Mouse (Mus musculus) forebrain, postnatal 0 days (tissue): ENCODE measurements around the gene Sel1l3. TPM values are rescaled to one million over a fixed set of nuclear protein-coding genes. Genes with fewer than 3 reads are reported as not detected.

ENCODE experiments used
- ATAC-seq: fragments of 200-750 bp; cut with Nextera tagmentation; 2 replicates; pipeline ENCODE4 v1.8.0; 2017; ENCODE audit warnings: mild to moderate bottlenecking, moderate library complexity
- DNase-seq: peaks from one replicate; pipeline ENCODE4 v3.0.0-alpha.2; 2015
- H3K27ac ChIP-seq: fragments of 300-500 bp; sonication (generic); 2 replicates; pipeline ENCODE4 v1.5.1; 2014; ENCODE audit warnings: low read depth, mild to moderate bottlenecking, antibody characterized with exemption, low read length, moderate library complexity, mixed read lengths
- H3K27me3 ChIP-seq: fragments of 300-500 bp; sonication (generic); 2 replicates; pipeline ENCODE4 v1.6.1; 2014; ENCODE audit warnings: mild to moderate bottlenecking, low read length, mixed read lengths; ENCODE audit not compliant: insufficient read depth
- H3K36me3 ChIP-seq: fragments of 300-500 bp; sonication (generic); 2 replicates; pipeline ENCODE4 v1.6.1; 2014; ENCODE audit warnings: mild to moderate bottlenecking, moderate library complexity; ENCODE audit not compliant: insufficient read depth
- H3K4me1 ChIP-seq: fragments of 300-500 bp; sonication (generic); 2 replicates; pipeline ENCODE4 v1.6.1; 2014; ENCODE audit warnings: antibody characterized with exemption; ENCODE audit not compliant: insufficient read depth
- H3K4me2 ChIP-seq: fragments of 300-500 bp; sonication (generic); 2 replicates; pipeline ENCODE4 v1.6.1; 2014; ENCODE audit warnings: low read depth, mild to moderate bottlenecking, moderate library complexity
- H3K4me3 ChIP-seq: fragments of 300-500 bp; sonication (generic); 2 replicates; pipeline ENCODE4 v1.5.1; 2014; ENCODE audit warnings: low read depth, low read length, mixed read lengths
- H3K9ac ChIP-seq: fragments of 300-500 bp; sonication (generic); 2 replicates; pipeline ENCODE4 v1.6.1; 2014; ENCODE audit warnings: mild to moderate bottlenecking
- H3K9me3 ChIP-seq: fragments of 300-500 bp; sonication (generic); 2 replicates; pipeline ENCODE4 v1.6.1; 2016; ENCODE audit warnings: low read length
- CTCF ChIP-seq: sonication (generic); IDR thresholded peaks from 2 replicates; pipeline ENCODE4 v1.5.1; 2016; ENCODE audit warnings: antibody characterized with exemption, control low read depth, low read depth
- WGBS: fragments of 180-500 bp; shearing (Covaris S2); extraction: QIAGEN DNeasy Blood & Tissue Kit; methylation state at CpG from one replicate; pipeline ENCODE4 v1.1.7; 2014; 5-methylcytosine and 5-hydroxymethylcytosine counted together
- polyA plus RNA-seq: library from polyadenylated mRNA; unstranded; fragments of >200 nt; fragmentation: Nextera tagmentation; extraction: Ambion mirVana; gene quantifications from 2 replicates; pipeline ENCODE4 v1.2.1, GENCODE M21; 2015
- total RNA-seq: library from RNA; depleted of rRNA; stranded (reverse); fragments of >200 nt; gene quantifications from 2 replicates; pipeline ENCODE4 v1.2.3, GENCODE M21; 2014

Sel1l3 gene
- total and polyA plus RNA-seq, 2 experiments from 2014 or later, result 6.2 to 28.8 TPM

DNA sequence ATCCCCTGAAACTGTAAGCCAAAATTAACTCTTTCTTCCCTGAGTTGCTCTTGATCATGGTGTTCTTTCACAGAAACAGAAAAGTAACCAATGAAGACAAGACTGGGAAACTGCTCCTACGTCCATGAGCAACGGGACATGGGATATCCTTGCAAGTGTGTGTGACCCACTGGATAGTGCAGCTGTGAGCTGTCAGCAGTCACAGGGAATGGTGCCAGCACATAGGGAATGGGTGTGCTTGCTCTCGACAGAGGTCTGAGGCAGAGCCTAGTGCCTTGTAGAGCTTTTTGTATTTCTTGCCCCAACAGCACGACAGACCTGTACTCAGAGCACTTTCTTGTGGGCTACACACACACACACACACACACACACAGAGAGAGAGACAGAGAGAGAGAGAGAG lies 107.6 kb downstream of the Sel1l3 start:
- DNase-seq, result no peak

DNA sequence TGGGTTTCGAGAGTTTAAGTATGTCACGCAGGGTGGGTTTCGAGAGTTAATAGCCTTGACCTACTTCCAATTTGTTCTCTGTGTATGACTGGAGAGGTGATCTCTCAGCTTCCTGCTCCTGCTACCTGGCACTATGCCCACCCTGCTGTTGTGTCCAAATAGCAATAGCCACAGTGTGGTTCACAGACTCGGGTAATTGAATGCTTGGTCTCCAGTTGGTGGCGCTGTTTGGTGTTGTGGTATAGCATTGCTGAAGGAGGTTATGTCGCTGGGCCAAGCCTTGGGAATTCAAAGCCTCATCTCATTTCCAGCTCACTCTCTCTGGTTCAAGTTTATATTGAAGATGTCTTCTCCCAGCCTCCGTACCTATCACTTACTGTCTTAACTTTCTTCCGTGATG lies 108.0 kb downstream of the Sel1l3 start:
- Histone ChIP-seq H3K36me3 (no peaks in the 10 kb centered on the region; the same call in 1 of the 2 replicates), H3K27me3 (no peaks in the 10 kb centered on the region), H3K4me3 (no peak overlapping the region), H3K27ac (no peak overlapping the region), H3K4me1 (no peaks in the 10 kb centered on the region), H3K9me3 (no peaks in the 10 kb centered on the region), H3K9ac (no peak overlapping the region), H3K4me2 (no peak overlapping the region)
- WGBS, result 67% methylated on average over 8 of the region's 8 CpGs
- peak; percentile 21; the same call in 1 of the 2 replicates for ATAC-seq
- TF ChIP-seq CTCF, result no peak
- peak; percentile 42 for DNase-seq

More for the DNA sequence above, 107.6 kb downstream of the Sel1l3 start:
- Histone ChIP-seq H3K27me3 (no peaks in the 10 kb centered on the region), H3K9me3 (no peaks in the 10 kb centered on the region), H3K9ac (no peak overlapping the region), H3K4me2 (no peak overlapping the region), H3K4me1 (no peaks in the 10 kb centered on the region), H3K4me3 (no peak overlapping the region), H3K36me3 (no peaks in the 10 kb centered on the region; the same call in 1 of the 2 replicates), H3K27ac (no peak overlapping the region)
- 71% methylated on average over 4 of the region's 4 CpGs for WGBS
- ATAC-seq, result no peak
- TF ChIP-seq CTCF, result no peak

DNA sequence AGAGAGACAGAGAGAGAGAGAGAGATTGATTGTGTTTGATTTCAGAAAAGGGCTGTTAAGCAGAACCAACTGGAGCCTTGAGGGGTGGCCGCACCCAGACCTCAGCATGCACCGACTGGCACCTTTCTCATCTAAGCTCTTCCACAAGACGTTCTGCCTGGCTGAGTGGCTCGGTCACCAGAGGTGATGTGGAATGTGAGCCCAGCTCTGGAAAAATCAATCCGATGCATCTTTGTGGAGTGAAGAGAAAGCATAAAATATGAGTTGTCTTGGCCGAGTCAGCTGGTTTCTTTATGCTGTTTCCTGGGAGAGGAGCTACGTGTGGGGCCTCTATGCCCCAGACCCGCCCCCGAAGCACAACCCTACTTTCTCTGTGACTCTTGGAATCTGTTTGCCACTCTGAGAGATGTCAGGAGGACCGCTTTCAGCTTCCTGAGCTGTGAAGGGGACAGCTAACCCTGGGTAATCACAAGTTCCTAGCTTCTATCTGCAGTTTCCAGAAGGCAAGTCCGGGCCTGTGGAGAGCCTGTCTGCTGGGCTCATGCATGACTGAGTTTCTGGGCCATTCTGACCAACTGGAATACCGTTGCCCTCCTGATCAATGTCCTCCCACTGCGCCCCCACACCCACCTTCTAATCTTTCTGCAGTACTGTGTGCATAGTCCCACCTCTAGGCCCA lies 109.4 kb downstream of the Sel1l3 start:
- TF ChIP-seq CTCF, result no peak
- ATAC-seq (no peak), DNase-seq (no peak)
- Histone ChIP-seq H3K27me3 (no peaks in the 10 kb centered on the region), H3K9ac (no peak overlapping the region), H3K4me3 (no peak overlapping the region), H3K4me2 (no peak overlapping the region), H3K36me3 (no peaks in the 10 kb centered on the region; the same call in 1 of the 2 replicates), H3K27ac (no peak overlapping the region), H3K4me1 (no peaks in the 10 kb centered on the region), H3K9me3 (no peaks in the 10 kb centered on the region)
- 84% methylated on average over 13 of the region's 13 CpGs for WGBS

DNA sequence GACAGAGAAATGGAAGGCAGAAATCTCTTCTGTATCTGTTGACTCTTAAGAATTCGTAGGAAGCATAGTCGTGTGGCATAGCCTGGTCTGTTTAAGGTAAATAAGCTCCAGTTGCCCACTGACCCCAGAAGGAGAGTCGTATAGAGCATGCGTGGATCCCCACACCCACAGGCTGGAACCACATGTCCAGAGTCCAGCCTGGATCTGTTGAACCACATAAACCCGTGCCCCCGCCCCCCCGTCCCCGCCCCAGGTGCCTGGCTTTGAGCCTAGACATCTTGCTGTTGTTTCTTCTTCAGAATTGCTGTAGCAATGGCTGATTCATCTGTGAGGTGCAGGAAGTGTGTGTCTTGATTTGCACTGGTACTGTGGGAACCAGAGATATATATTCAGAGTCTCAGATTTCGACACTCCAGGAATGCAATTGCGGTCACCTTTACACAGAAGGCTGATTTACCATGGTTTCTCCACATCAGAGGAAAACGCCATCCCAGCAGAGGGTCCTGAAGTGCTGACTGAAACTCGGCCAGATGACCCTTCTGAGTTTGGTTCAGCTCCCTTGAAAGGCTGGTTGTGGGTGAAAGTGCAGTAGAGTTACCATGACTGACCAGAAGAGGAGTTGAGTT lies 111.8 kb downstream of the Sel1l3 start:
- 85% methylated on average over 12 of the region's 12 CpGs for WGBS
- Histone ChIP-seq H3K36me3 (no peaks in the 10 kb centered on the region), H3K4me3 (no peak overlapping the region), H3K9ac (no peak overlapping the region), H3K4me2 (no peak overlapping the region), H3K27me3 (no peaks in the 10 kb centered on the region), H3K9me3 (no peaks in the 10 kb centered on the region), H3K4me1 (no peaks in the 10 kb centered on the region), H3K27ac (no peak overlapping the region)
- DNase-seq (no peak), ATAC-seq (no peak)
- no peak for TF ChIP-seq CTCF

DNA sequence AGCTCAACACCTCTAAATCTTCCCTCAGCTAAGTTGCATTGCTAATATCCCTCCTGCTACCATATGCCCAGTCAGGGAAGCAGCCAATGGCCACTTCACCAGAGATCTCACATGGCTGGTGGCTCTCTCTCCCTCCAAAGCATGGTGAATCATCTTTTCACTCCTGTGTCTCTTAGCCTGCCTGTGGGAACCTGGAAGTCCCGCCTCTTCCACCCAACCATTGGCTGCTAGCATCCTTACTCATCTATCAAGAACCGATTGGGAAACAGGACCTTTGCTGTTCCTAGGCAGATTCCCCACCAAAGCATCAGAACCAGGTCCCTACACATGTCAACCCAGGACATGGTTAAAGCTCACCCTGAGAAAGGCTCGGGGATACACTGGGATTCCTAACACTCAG lies 122.4 kb downstream of the Sel1l3 start:
- Histone ChIP-seq H3K4me2 (no peak overlapping the region), H3K9me3 (no peaks in the 10 kb centered on the region), H3K9ac (no peak overlapping the region), H3K4me3 (no peak overlapping the region), H3K36me3 (no peaks in the 10 kb centered on the region), H3K27me3 (no peaks in the 10 kb centered on the region), H3K4me1 (no peaks in the 10 kb centered on the region), H3K27ac (no peak overlapping the region)
- WGBS, result 74% methylated on average over 3 of the region's 3 CpGs
- TF ChIP-seq CTCF, result no peak
- no peak for ATAC-seq
- DNase-seq, result no peak

DNA sequence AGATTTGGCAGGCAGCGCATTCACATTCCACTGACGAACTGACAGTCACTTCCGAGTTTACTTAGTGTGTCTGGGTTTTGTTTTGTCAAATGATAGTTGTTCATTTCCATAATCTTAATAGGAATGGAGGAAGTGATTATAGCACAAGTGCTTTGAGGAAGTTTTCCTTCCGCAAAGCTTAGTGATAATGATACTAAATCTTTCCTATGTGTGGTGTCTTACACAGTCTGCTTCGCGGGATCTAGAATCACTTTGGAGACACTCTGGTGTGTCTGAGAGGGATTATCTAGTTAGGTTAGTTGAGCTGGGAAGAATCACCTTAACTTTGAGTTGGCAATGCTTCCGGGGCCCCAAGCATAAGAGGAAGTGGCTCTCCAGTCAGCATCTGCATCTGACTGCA lies 126.3 kb downstream of the Sel1l3 start:
- no peaks in the 10 kb centered on the region for H3K27me3 ChIP-seq
- ATAC-seq (no peak), DNase-seq (no peak)
- WGBS, result 83% methylated on average over 7 of the region's 7 CpGs
- H3K9me3 ChIP-seq, result no peaks in the 10 kb centered on the region
- H3K4me1 ChIP-seq, result no peaks in the 10 kb centered on the region
- no peaks in the 10 kb centered on the region for H3K36me3 ChIP-seq
- H3K4me2 ChIP-seq, result no peak overlapping the region
- no peak for TF ChIP-seq CTCF
- no peak overlapping the region for H3K4me3 ChIP-seq
- H3K9ac ChIP-seq, result no peak overlapping the region
- no peak overlapping the region for H3K27ac ChIP-seq

DNA sequence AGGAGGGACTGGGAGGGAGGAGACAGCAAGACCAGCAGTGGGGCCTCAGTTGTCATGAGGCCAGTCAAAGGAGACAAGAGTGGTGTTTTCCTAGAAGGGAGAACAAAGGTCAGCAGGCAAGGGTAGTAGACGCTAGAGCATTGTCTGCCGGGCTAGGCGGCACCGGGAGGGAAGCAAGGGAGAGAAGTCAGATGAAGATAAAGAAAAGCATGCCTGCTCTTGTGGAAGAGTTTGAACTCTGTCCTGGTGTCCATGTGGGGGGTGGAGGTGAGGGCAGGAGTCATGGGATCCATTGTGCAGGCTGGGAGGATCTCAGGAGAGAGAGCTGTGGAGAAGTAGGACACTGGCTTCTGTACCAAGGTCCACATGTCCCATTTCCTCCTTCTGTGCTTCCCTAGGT lies 135.3 kb downstream of the Sel1l3 start:
- Histone ChIP-seq H3K27me3 (no peaks in the 10 kb centered on the region), H3K4me1 (no peaks in the 10 kb centered on the region), H3K9me3 (no peaks in the 10 kb centered on the region), H3K9ac (no peak overlapping the region), H3K4me2 (no peak overlapping the region), H3K27ac (no peak overlapping the region), H3K4me3 (no peak overlapping the region), H3K36me3 (no peaks in the 10 kb centered on the region)
- no peak for TF ChIP-seq CTCF
- ATAC-seq (no peak), DNase-seq (no peak)
- WGBS, result 82% methylated on average over 4 of the region's 4 CpGs
